Mouse (Mus musculus): ENCODE results near the gene Cluh. TPM values are rescaled to one million over a fixed set of nuclear protein-coding genes. Genes with fewer than 3 reads are reported as not detected.

Gene Cluh
- 16.1 TPM for polyA plus RNA-seq (2015; fragmentation: Illumina TruSeq; extraction: RNeasy Lipid Tissue Mini Kit (QIAGEN cat#74804); ENCODE audit: insufficient read depth, low read depth, low replicate concordance)

GRCm38 (mm10) chr11:74649095-74649646 lies at the start of gene Cluh:
Gene Cluh, plus strand, starts transcription at chr11:74649495.

GRCm38 (mm10) chr11:74610545-74611176 lies 38.6 kb upstream of the Cluh start, which contains the start of gene Rap1gap2:
Gene Rap1gap2, minus strand, starts transcription at chr11:74610915.

GRCm38 (mm10) chr11:74619201-74619955 lies 29.9 kb upstream of the Cluh start, which contains the start of gene Ccdc92b:
Gene Ccdc92b, plus strand, starts transcription at chr11:74619605.

Other genes with a start within 250 kb of the Cluh start
- gene Rap1gap2, start 38.6 kb upstream of the Cluh start, polyA plus RNA-seq (2015; fragmentation: Illumina TruSeq; extraction: RNeasy Lipid Tissue Mini Kit (QIAGEN cat#74804); ENCODE audit: insufficient read depth, low read depth, low replicate concordance), result 17.5 TPM
- not detected for gene Ccdc92b, start 29.9 kb upstream of the Cluh start, polyA plus RNA-seq (2015; fragmentation: Illumina TruSeq; extraction: RNeasy Lipid Tissue Mini Kit (QIAGEN cat#74804); ENCODE audit: insufficient read depth, low read depth, low replicate concordance)
- gene Pafah1b1, start 75.2 kb downstream of the Cluh start, polyA plus RNA-seq (2015; fragmentation: Illumina TruSeq; extraction: RNeasy Lipid Tissue Mini Kit (QIAGEN cat#74804); ENCODE audit: insufficient read depth, low read depth, low replicate concordance), result 12.8 TPM
- gene Mettl16, start 121.3 kb downstream of the Cluh start, polyA plus RNA-seq (2015; fragmentation: Illumina TruSeq; extraction: RNeasy Lipid Tissue Mini Kit (QIAGEN cat#74804); ENCODE audit: insufficient read depth, low read depth, low replicate concordance), result 2.7 TPM
- gene Mnt, start 181.4 kb downstream of the Cluh start, polyA plus RNA-seq (2015; fragmentation: Illumina TruSeq; extraction: RNeasy Lipid Tissue Mini Kit (QIAGEN cat#74804); ENCODE audit: insufficient read depth, low read depth, low replicate concordance), result 3.1 TPM
- 3.7 TPM for gene Sgsm2, start 247.6 kb downstream of the Cluh start, polyA plus RNA-seq (2015; fragmentation: Illumina TruSeq; extraction: RNeasy Lipid Tissue Mini Kit (QIAGEN cat#74804); ENCODE audit: insufficient read depth, low read depth, low replicate concordance)
- 7.6 TPM for gene Tsr1, start 248.6 kb downstream of the Cluh start, polyA plus RNA-seq (2015; fragmentation: Illumina TruSeq; extraction: RNeasy Lipid Tissue Mini Kit (QIAGEN cat#74804); ENCODE audit: insufficient read depth, low read depth, low replicate concordance)